Mouse (Mus musculus) testis, adult 2 months (tissue): Measurements from ENCODE around the gene Ifit1bl2.

Source experiments
- CTCF ChIP-seq: fragments of 200-500 bp; IDR thresholded peaks from 2 replicates; pipeline ENCODE4 v1.5.1; 2012; ENCODE audit warnings: low read depth, mild to moderate bottlenecking, inconsistent platforms, low read length, moderate library complexity; ENCODE audit not compliant: control insufficient read depth, insufficient read depth, insufficient replicate concordance
- POLR2A ChIP-seq: fragments of 200-500 bp; IDR thresholded peaks from 2 replicates; pipeline ENCODE4 v1.6.1; 2012; ENCODE audit warnings: low read depth, mild to moderate bottlenecking, inconsistent platforms, low read length, moderate library complexity; ENCODE audit not compliant: control insufficient read depth

DNA sequence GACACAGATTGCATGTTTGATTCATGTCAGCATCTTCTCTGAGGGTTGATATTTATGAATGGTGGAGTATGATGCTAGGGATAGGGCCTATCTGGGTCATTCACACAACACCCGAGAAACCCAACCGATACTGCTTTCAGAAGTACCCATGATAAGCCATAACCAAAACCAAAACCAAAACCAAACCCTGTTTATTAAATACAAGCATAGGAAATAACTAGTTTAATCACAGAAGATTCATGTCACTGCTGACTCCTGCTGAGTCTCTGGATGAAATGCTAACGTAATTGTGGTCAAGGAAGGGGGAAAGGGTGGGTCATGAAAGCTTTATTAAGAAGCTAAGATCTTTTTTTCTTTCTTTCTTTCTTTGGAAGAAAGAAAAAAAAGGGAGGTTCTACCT is 9.7 kb upstream of the Ifit1bl2 start:
- no peak for TF ChIP-seq CTCF
- no peak for TF ChIP-seq POLR2A
